Mouse (Mus musculus) lung, adult 2 months (tissue): ENCODE data around the gene Zfhx3. TPM values are rescaled to one million over a fixed set of nuclear protein-coding genes. Genes with fewer than 3 reads are reported as not detected.

Source experiments
- DNase-seq: peaks from one replicate; pipeline ENCODE4 v3.0.0; 2022
- H3K4me1 ChIP-seq: fragments of 200-500 bp; 2 replicates; pipeline ENCODE4 v1.6.1; 2011; ENCODE audit warnings: low read length; ENCODE audit not compliant: control insufficient read depth, insufficient read depth
- H3K4me3 ChIP-seq: fragments of 200-500 bp; replicated peaks from 2 replicates; pipeline ENCODE3; 2011; ENCODE audit warnings: low read depth, mild to moderate bottlenecking, control low read depth, low read length; ENCODE audit errors: extremely low read depth
- CTCF ChIP-seq: fragments of 200-500 bp; IDR thresholded peaks from 2 replicates; pipeline ENCODE4 v1.5.1; 2011; ENCODE audit warnings: mild to moderate bottlenecking, low read length, control low read depth; ENCODE audit not compliant: insufficient read depth
- POLR2A ChIP-seq: fragments of 200-500 bp; IDR thresholded peaks from 2 replicates; pipeline ENCODE4 v1.6.1; 2011; ENCODE audit warnings: low read depth, mild to moderate bottlenecking, control low read depth, low read length, borderline replicate concordance; ENCODE audit errors: extremely low read depth
- WGBS: fragments of 180-500 bp; shearing (Covaris S2); methylation state at CpG from one replicate; pipeline ENCODE4 v1.1.7; 2018; 5-methylcytosine and 5-hydroxymethylcytosine counted together
- polyA plus RNA-seq: library from polyadenylated mRNA; depleted of rRNA; stranded (reverse); fragments of >200 nt; gene quantifications from 2 replicates; pipeline ENCODE4 v1.2.3, GENCODE M21; 2012

Zfhx3 gene
- polyA plus RNA-seq, 1 experiment, result 8.0 TPM

GRCm38 (mm10) chr8:108695938-108696630 lies 753.6 kb downstream of the Zfhx3 start:
- peaks cover 16% of the 10 kb centered on the region for H3K4me1 ChIP-seq
- 1% methylated on average over 31 of the region's 31 CpGs for WGBS
- no peak overlapping the region for H3K4me3 ChIP-seq
- TF ChIP-seq CTCF (no peak), POLR2A (no peak)
- DNase-seq, result no peak

- Histone ChIP-seq H3K4me3 (no peak overlapping the region), H3K4me1 (peaks cover 11% of the 10 kb centered on the region)
- 21% methylated on average over 27 of the region's 27 CpGs for WGBS
- no peak for DNase-seq
- TF ChIP-seq POLR2A (no peak), CTCF (no peak)
Observed at GRCm38 (mm10) chr8:108696631-108697410, 754.4 kb downstream of the Zfhx3 start.

GRCm38 (mm10) chr8:108697589-108697988 lies 755.1 kb downstream of the Zfhx3 start:
- WGBS, result 13% methylated on average over 13 of the region's 13 CpGs
- DNase-seq, result no peak
- no peak overlapping the region for H3K4me3 ChIP-seq
- no peak for TF ChIP-seq CTCF
- no peak for TF ChIP-seq POLR2A
- H3K4me1 ChIP-seq, result peaks cover 11% of the 10 kb centered on the region

- no peak for TF ChIP-seq CTCF
- TF ChIP-seq POLR2A, result no peak
- no peak for DNase-seq
- Histone ChIP-seq H3K4me3 (no peak overlapping the region), H3K4me1 (peaks cover 9% of the 10 kb centered on the region)
- WGBS, result 40% methylated on average over 5 of the region's 5 CpGs
Observed at GRCm38 (mm10) chr8:108698101-108698660, 755.7 kb downstream of the Zfhx3 start.

- TF ChIP-seq CTCF, result no peak
- TF ChIP-seq POLR2A, result no peak
- Histone ChIP-seq H3K4me1 (peaks cover 9% of the 10 kb centered on the region), H3K4me3 (no peak overlapping the region)
- WGBS, result 38% methylated on average over 3 of the region's 3 CpGs
- no peak for DNase-seq
Observed at GRCm38 (mm10) chr8:108699011-108699410, 756.6 kb downstream of the Zfhx3 start.

GRCm38 (mm10) chr8:108699454-108700345 lies 757.3 kb downstream of the Zfhx3 start:
- H3K4me1 ChIP-seq, result peaks cover 9% of the 10 kb centered on the region
- DNase-seq, result no peak
- WGBS, result 37% methylated on average over 23 of the region's 23 CpGs
- H3K4me3 ChIP-seq, result no peak overlapping the region
- no peak for TF ChIP-seq CTCF
- TF ChIP-seq POLR2A, result no peak

- DNase-seq, result no peak
- 79% methylated on average over 7 of the region's 7 CpGs for WGBS
- H3K4me1 ChIP-seq, result peaks cover 5% of the 10 kb centered on the region
- TF ChIP-seq POLR2A (no peak), CTCF (no peak)
- H3K4me3 ChIP-seq, result no peak overlapping the region
Observed at GRCm38 (mm10) chr8:108701381-108702175, 759.1 kb downstream of the Zfhx3 start.

GRCm38 (mm10) chr8:108702201-108702600 lies 759.8 kb downstream of the Zfhx3 start:
- no peak for DNase-seq
- peaks cover 7% of the 10 kb centered on the region for H3K4me1 ChIP-seq
- H3K4me3 ChIP-seq, result no peak overlapping the region
- WGBS, result 90% methylated on average over 1 of the region's 1 CpGs
- TF ChIP-seq POLR2A (no peak), CTCF (no peak)
